Mouse (Mus musculus) ES-Bruce4 (cell line): Measurements from ENCODE around the gene Fam213a.

ENCODE experiments used
- CTCF ChIP-seq: IDR thresholded peaks from one replicate; pipeline ENCODE4 v1.8.1; 2011; ENCODE audit warnings: low read depth, low read length
- POLR2A ChIP-seq: IDR thresholded peaks from one replicate; pipeline ENCODE4 v1.8.1; 2011; ENCODE audit warnings: low read length; ENCODE audit not compliant: insufficient read depth

GRCm38 (mm10) chr14:40958083-40958985 lies 55.3 kb downstream of the Fam213a start:
- TF ChIP-seq CTCF (no peak), POLR2A (no peak)
